Mouse (Mus musculus): ENCODE data around the gene Hunk.

DNA sequence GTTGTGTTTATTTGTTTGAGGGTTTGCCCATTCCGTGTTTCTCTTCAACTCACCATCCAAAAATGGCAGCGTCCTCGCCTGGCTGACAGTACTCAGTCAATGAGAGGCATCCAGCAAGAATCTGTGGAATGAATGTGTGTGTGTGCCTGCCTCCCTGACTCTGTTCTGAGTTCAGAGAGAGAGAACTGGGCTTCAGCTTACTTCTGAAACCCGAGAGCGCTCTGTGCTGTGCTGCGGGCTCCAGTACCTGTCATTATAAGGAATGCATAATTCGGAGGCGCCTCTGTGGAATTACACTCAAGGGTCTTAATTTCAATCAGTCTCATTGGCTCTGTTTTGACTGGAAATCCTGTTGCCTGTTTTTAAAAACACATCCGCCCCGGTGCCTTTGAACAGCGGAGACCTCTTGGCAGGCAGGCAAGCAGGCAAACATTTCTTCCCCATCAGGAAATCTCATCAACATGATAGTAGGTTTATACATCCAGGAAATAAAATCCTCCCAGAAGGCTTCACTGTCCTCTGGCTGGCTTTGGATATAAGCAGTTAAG lies 77.0 kb downstream of the Hunk start:
- TF ChIP-seq CTCF (IDR thresholded peaks at IDR 0.05; ENCODE audit: control insufficient read depth, insufficient read depth, low read length) = no peak
- no peak for TF ChIP-seq POLR2A (IDR thresholded peaks at IDR 0.05; ENCODE audit: borderline replicate concordance, control insufficient read depth, low read depth, low read length)

Data from bone marrow, adult 2 months (tissue).